Mouse (Mus musculus) gastrocnemius, adult 8-10 months (tissue): ENCODE data around the gene Arhgef10l. TPM values are rescaled to one million over a fixed set of nuclear protein-coding genes. Genes with fewer than 3 reads are reported as not detected.

Experiments used
- DNase-seq, 2 experiments: peaks; one replicate each; pipeline ENCODE4 v3.0.0; 2022; ENCODE audit warnings: low spot score in 2 of 2
- total RNA-seq, 4 experiments: library from RNA; stranded (reverse); gene quantifications; 2 replicates each; pipeline ENCODE4 v1.2.4; 2022

The Arhgef10l gene
- total RNA-seq, 4 experiments from 2014 or later, result 50.0 to 66.3 (median 54.8) TPM

DNA sequence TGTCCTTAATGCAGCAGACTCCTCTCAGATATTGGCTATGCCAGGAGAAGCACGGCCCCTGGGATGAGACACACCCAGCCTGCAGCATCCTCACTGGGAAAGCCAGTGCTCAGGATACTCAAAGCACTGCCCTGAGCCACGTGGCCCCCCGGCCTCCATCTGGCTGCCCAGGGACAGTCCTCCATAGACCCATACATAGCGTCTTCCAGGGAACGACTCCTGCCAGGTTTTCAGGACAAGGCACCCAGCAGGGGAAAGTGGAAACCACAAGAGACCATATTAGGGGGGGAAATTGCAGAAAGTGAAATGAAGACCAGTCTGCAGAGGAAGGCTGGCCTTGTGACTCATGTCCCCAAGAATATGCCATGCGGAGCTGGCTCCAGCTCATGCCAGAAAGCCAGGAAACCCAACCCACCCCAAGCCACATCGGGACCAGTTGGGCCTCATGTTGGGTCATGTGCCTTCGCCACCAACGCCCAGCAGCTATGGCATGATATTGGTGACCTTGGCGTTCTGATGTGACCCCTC is 30.9 kb downstream of the Arhgef10l start:
- peak; percentile 71 to 77 for DNase-seq

DNA sequence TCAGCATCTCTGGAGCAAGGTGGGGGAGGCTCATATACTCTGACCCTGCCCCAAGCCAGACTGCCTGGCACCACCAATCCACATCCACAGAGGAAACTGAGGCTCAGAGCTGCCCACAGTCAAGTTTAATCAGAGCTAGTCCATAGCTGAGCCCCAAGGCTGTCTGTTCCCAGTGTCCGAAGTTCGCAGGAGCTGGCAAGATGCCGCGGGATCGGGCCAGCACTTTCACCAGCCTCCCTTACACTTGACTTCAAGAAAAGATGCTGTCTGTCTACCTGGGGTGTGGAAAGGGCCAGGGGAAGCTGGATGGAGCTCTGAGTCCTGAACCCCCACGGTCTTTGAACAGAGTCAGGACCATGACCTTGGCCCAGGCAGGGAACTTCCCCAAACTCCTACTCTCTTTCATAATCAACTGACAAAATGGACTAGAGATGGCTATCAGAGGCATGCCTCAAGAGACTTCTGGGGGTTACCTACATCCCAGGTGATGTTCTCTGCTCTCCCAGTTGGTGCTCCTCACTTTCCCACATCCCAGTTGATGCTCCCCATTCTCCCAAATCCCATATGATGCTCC is 34.4 kb downstream of the Arhgef10l start:
- DNase-seq, result peak in 1 of 2 experiments; percentile 39

DNA sequence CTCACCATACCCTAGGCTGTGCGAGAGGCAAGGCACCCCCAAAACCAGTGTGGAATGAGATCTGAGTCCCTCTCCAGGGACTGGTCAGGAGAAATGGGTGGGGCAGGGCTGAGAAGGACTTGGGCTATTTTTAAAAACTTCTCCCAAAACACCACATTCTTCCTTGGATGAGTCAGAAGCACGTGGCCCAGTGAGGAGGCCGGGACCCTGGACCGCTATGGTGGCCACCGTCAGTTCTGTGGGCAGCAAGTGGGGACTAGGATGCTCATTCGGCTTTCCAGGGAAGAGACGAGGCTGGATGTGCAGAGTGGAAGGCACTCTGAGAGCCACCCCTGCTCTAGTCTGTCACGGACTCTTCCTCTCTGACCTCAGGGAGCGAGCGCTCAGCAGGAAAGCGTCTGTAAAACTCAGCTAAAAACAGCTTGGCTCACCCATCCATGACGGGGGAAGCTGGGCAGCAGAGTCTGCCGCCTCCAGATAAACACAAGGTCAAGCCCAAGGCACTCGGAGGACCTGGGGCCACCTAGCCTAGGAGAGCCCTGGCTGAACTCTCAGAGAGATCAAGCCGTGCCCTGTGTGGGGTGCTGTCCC is 35.1 kb downstream of the Arhgef10l start:
- DNase-seq, result peak; percentile 44 to 62

DNA sequence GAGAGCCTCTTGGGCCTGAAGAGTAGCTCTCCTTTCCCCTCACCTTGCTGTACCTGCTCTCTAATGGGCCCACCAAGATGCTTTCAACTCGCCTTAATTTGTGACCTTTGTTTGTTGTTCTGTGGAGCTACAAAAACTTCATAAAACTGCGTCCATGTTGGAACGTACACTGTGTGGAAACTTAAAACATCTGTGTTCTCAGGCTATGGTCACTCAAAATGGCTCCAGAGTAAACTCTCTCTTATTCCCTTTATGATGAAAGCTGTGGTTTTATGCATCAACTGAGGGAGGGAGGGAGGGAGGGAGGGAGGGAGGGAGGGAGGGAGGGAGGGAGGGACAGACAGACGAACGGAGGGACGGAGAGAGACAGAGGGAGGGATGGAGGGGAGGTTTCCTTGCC is 35.7 kb downstream of the Arhgef10l start:
- DNase-seq, result no peak

DNA sequence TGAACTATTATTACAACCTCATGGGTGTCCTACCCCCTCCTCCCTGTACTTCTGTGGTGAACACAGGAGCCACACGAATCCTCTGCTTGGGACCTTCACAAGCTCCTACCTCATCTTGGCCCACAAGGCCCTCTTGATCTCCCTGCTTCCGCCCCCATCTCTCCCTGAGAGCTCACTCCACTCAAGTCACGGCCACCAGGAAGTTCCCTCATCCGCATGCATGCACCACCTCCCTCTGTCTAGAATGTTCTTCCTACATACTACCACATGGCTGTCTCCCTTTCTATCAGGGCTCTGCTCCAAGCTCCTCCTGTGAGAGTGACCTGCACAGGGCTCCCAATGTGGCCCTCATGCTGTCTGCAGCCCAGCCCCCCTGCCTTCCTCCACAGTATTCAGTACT is 36.8 kb downstream of the Arhgef10l start:
- DNase-seq, result no peak

DNA sequence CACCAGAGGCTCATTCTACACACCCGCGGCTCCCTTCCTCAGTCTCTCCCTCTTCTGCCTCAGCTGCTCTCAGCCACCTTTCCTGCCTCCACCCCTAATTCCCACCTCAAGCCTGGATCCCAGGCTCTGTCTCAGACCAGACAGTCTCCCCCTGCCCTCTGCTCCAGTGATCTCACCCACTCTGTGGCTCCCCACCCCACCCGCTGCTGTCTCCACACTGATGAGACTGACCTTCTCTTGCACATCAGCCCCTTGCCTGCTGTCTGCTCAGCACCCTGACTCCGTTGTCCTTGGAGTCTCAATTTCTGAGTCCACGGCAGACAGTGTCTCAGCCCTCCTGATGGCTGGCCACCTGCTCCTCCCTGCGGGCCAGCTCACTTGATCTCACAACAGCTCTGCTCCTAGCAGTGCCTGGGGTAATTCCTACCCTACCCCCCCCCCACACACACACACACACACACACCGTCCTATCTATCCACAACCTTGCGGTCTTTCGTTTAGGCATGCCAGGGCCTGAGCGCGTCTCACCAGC is 37.3 kb downstream of the Arhgef10l start:
- no peak for DNase-seq

DNA sequence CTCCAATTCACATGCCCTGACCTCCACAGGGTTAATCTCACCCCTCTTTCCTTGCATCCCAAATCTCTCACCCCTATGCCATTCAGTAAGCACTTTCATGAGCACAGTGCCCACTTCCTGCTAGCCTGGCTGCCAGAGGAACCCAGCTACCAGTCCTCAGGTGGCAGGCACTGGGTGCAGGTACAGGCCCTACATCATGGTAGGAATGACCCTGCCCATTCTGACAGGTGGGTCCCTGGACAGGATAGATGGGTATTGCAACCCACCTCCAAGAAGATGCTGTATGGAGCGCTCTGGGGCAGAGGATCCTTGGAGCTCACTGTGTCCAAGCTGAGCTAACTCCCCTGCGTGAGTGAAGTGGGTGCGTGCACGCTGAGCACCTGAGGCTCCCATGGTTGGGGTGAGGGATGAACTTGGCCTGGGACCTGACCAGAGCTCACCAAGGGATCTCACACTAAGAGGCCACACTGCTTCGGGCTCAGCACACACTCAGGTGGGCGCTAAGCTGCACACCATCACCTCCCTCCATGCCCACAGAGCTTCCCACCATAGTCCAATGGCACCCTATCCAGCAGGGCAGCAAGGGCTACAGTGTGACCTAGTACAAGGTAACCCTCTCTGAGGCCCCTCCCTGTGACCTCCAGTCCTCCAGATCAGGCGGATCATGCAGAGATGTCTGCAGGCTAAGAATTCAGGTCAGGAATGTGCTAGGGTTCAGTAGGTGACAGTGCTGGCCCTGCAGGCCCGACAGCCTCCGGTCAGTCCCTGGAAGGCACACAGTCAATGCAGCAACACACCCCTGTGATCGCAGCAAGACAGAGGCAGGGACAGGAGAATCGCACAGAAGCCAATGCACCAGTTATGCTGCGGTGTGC is 39.9 kb downstream of the Arhgef10l start:
- no peak for DNase-seq

DNA sequence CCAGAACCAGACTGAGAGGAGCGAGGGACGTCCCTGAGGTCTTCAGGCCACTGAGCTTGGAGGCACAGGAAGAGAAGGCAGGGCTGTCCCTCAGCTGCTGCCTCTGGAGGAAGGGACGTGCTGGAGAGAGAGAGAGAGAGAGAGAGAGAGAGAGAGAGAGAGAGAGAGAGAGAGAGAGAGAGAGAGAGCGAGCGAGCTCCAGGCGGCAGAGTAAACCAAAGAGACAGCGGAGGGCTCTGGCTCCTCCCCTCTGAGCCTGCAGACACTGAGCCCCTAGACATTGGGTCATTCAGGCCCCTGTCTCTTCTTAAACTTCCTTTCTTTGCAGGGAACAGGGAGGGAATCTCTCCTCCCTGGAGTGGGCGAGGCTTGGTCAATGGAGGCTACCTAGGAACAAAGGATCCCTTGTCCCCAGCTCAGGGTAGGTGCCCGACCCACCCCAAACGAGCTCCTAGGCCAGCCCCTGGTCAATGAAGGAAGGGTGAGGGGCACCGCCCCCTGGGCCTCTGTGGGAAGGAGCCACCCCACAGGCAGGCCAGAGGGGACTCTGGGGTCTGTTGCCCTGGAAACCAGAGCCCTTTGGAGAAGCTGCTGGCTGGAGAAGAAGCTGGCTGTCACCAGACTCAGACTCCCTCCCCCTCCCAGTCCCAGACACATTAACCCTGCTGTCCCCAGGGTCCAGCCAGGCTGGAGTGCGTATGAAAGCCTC is 41.2 kb downstream of the Arhgef10l start:
- DNase-seq, result no peak

DNA sequence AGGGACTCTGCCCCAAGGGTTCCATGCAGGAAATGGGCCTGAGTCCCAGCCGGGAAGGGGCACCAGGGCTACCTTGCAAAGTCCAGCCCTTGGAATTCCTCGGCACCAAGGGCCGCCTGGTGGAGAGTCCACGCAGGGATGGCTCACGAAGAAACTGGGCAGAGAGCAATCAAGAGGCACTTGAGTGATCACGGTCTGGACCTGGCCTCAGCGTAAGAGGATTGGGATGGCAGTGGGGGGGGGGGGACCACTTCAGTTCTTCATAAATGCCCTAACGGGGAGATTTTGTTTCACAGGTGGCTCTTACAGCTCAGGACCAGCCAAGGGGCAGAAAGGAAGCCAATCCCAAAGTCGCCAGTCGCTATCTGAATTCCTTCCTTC is 41.7 kb downstream of the Arhgef10l start:
- no peak for DNase-seq

DNA sequence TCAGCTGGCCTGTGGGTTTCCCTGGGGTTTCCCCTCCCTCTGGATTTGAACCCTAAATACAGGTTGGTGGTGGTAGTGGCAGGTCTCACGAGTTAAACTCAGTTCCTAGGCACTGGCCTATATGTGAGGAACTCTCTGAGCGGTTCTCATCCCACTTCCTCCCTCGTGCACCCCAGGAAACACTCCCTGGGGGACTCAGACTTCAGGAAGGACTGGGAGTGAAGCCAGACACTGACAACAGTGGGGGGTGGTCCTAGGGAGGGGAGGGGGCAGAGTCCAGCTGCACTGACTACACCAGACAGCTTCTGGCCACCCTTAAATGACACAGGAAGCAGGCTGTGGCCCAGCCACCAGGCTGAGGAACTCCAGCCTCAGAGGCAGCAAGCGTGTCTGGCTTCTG is 43.0 kb downstream of the Arhgef10l start:
- DNase-seq, result no peak

DNA sequence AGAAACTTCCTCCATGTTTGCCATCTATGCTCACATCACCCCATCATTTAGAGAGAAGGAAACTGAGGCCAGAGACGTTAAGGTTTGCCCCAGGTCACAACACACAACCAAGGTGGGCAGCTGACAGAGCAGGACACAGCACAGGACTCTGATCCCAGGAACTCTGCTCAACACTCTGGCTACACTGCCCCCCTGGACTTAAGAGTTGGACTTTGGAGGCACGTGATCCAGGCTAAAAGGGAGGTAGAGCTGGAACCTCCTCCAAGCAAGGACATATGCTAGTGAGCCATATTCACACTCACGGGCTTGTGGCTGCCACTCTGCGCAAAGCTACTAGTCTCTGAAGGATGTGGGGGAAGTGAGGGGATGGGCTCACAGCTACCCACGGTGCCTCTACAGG is 45.3 kb downstream of the Arhgef10l start:
- no peak for DNase-seq

DNA sequence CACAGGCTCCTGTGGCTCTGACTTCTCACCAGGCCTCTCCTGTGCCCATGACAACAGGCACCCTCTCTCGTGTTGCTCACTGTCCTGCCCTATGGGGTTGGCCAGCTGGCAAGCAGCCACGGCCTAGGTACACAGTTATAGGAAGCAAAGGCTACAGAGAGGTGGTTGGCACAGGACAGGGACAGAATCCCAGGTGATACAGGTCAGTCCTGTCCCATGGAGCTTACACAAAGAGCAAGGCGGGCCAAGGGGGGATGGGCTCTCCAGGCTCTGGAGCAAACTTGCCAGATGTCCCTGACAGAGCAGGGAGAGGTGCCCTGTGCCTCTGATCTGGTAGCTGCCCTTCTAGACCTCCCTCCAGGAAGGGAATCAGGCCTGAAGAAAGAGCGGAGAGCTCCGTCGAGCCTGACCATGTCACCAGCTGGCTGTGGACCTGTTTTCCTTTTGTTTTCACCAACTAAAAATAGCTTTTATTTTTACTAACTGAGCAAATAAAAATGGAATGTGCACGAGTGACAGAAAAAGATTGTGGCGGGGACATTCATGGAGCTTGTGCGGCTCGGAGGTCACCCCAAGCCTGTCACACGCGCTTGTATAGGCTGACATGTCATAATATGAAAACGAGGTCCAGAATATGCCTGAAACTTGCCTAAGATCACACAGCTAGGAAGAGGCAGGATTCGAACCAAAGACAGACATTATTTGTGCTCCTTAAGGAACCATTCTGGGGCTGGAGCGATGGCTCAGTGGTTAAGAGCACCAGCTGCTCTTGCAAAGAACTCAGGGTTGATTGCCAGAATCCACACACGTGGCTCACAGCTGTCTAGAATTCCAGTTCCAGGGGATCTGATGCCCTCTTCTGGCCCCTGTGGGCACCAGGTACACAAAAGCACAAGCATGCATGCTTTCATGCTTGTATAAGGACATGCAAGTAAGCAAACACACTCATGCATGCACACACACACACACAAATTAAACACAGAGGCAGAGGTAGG is 48.1 kb downstream of the Arhgef10l start:
- peak in 1 of 2 experiments; percentile 55 for DNase-seq

DNA sequence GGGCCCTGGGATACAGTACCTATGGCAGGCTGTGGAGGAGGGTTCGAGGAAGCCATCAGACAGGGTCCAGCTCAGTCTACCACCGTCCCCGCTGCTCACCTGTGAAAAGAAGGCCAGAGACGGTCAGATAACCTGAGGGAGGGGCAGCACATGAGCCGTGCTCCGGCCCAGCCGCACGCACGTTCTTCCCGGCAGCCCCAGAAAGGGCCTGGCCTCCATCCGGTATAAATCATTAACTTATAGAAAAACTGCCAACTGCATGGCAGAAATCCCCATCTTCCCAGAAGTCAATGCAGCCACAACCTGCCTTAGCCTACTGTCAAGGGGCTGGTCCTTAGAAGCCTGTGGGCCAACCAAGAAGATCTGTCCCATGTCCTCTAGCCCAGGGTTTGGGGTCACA is 48.9 kb downstream of the Arhgef10l start:
- no peak for DNase-seq

DNA sequence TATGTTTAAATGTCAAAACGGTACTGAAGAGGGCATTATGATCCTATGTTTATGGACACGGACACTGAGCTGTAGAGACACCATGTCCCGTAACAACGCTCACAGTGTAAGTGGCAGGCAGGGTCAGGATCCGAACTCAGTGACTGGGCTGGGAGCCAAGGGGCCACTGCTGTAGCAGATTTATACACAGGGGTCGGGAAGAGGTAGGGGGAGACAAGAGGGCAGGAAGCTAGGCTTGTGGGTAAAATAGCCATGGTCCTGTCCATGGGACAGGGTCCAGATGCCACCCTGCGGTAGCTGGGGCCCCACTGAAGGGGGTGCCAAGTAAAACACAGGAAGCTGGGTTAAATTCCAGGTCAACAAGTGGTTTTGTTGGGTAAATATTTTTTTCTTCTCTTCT is 49.6 kb downstream of the Arhgef10l start:
- DNase-seq, result no peak

DNA sequence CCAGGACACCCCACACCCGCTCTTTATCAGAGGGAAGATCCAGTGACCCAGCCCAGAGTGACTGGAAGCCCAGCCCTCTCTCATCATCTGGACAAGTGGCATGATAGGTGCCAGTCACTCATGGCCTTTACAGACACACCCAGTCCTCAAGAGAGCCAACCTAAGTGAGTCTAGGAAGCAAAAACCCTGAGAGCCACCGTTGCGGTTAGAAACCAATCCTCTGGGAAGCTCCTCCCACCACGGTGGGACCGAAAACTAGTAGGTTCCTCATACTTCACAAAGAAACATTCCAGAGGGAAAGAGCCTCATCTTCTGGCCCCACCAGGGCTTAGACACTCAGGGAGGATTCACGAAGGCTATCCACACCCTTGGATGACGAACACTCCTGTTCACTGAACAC is 50.0 kb downstream of the Arhgef10l start:
- no peak for DNase-seq

DNA sequence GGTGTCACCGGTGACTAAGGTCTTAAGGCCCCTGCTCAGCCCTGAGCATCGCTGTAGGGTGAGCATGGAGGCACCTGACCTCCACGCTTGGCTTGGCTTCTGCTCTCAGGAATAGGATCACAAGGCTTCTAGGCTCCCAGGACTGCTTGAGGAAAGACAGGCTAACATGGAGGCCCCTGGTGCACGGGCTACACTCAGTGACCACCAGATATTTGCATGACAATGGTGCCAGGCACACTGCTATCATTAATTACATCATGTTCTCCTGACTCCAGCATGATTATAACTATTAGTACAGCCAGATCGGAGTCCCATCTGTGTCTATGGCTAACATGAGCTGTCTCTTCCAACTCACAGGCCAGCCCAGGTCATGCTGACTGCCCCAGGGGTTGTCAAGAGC is 51.3 kb downstream of the Arhgef10l start:
- no peak for DNase-seq

DNA sequence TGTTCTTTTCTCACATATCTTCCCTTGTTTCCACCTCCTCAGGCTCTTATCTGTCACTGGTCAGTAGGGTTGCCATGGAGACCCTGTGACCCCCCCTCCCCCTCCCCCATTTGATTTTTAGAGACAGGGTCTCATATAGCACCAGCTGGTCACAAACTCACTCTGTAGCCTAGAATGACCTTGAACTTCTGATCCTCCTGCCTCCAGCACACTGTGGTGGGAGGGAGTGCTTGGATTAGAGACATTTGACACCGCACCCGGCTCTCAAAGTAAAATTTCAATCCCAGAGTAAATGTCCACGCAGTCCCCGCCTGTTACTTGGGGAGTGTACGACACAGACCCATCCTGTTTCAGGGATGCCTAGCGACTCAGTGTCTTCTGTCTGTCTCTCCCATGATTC is 51.7 kb downstream of the Arhgef10l start:
- no peak for DNase-seq

DNA sequence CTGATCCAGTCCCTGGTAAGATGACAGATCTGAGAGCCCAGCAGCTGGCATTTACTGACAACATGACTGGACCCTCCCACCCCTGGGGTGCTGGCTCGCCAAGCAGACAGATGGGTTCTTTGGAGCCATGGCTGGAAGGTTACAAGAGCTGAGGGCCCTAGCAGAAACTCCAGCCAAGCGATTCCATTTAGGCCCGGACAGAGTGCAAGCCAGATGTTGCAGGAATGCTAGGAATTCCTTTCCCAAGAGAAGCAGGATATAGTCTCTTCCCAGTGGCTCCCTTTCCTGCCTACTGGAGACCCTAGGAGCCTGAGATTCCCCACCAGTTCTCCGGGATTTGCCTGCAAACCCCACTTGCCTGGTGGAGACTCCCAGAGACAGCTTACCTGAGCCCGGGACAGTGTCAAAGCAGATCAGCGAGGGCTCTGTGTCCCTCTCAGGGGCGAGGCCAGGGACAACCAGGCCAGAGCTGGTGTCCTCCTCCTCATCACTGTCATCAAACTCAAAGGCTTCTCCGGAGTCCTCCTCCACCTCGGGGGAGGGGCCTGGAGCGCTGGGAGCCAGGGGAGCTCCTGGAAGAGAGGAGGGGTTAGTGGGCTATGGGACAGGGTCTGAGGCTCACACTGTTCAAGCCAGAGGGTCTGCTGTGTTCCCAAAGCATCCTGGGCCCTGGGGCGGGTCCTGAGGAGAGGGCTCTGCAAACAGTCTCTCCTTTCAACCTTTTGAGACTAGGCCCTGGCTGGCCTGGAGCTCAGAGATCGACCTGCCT is 54.8 kb downstream of the Arhgef10l start:
- no peak for DNase-seq

DNA sequence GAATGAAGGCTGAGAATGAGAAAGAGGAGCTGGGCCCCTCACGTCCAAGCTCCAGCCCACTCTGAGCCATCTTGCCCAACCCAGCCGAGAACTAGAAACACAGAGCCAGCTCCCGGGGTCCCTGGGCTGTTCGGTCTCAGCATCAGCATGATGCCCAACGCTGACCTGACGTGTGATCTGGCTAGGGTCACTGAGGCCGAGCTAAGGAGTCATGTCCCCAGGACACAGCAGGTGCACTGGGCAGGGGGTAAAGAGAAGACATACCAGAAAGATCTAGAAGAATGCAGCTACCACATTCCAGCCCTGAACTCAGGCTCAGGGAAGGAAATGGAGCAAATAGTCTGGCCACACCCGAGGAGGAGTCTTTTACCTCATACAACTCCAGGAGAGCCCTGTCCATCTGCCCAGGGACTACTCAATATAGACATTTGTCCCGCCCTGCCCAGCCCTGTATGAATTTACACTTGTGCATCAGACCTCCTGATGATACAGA is 57.5 kb downstream of the Arhgef10l start:
- DNase-seq, result no peak
